Mouse (Mus musculus): ENCODE results near the gene Kcnmb1.

DNA sequence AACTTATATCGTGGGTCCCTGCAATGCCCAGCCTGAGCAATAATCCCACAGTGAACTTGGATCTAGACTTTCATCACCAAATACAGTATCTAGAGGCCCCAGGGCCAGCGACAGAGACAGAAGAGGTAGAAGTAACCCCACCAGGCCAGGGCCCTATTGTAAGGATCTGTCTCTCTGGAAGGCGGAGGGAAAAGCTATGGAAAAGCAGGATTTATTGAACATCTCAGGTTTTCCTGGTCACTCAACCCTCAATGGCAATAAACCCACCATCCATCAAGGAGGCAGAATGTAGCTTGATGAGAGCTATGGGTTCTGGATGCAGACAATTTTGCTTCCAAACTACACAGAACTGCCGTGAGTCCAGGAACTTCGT is 39.8 kb downstream of the Kcnmb1 start:
- no peak for TF ChIP-seq CHD2 (IDR thresholded peaks at IDR 0.05; ENCODE audit: low read depth, low read length)
- TF ChIP-seq HCFC1 (IDR thresholded peaks at IDR 0.05; ENCODE audit: borderline replicate concordance, insufficient read depth, low read length) = no peak
- no peak for TF ChIP-seq ZNF384 (IDR thresholded peaks at IDR 0.05; ENCODE audit: low read depth, low read length)
- TF ChIP-seq MAFK (IDR thresholded peaks at IDR 0.05; ENCODE audit: insufficient read depth, low read depth, low read length) = no peak
- TF ChIP-seq ZC3H11A (IDR thresholded peaks at IDR 0.05; ENCODE audit: borderline replicate concordance, low read depth, low read length) = no peak

Data from ES-E14 (cell line).